Mouse (Mus musculus): ENCODE measurements around the gene Recql5. TPM values are rescaled to one million over a fixed set of nuclear protein-coding genes. Genes with fewer than 3 reads are reported as not detected.

Gene Recql5
- polyA plus RNA-seq, 1 experiment from 2014 or later = 23.9 TPM

GRCm38 (mm10) chr11:115883251-115883650 lies 50.0 kb downstream of the Recql5 start:
- Histone ChIP-seq H3K4me3 (replicated peaks) (no peak overlapping the region), H3K9ac (no peak overlapping the region), H3K9me3 (replicated peaks) (no peaks in the 10 kb centered on the region), H3K27me3 (peaks cover 17% of the 10 kb centered on the region), H3K4me2 (replicated peaks) (0 out of 2 replicates have a peak overlapping the region, but pooled peaks have one; percentile 1), H3K36me3 (no peaks in the 10 kb centered on the region), H3K27ac (replicated peaks) (no peak overlapping the region), H3K4me1 (no peaks in the 10 kb centered on the region)
- 30% methylated on average over 16 of the region's 17 CpGs for WGBS
- no peak for ATAC-seq (ENCODE audit: insufficient number of reproducible peaks, low FRiP score, low TSS enrichment, low read depth)

- no peak overlapping the region for H3K4me2 ChIP-seq (replicated peaks)
- H3K36me3 ChIP-seq = no peaks in the 10 kb centered on the region
- no peaks in the 10 kb centered on the region for H3K4me1 ChIP-seq
- H3K9ac ChIP-seq = no peak overlapping the region
- ATAC-seq (ENCODE audit: insufficient number of reproducible peaks, low FRiP score, low TSS enrichment, low read depth) = no peak
- H3K9me3 ChIP-seq (replicated peaks) = no peaks in the 10 kb centered on the region
- no peak overlapping the region for H3K27ac ChIP-seq (replicated peaks)
- H3K27me3 ChIP-seq = peaks cover 17% of the 10 kb centered on the region
- no peak overlapping the region for H3K4me3 ChIP-seq (replicated peaks)
- 19% methylated on average over 5 of the region's 5 CpGs for WGBS
These were observed 52.3 kb downstream of the Recql5 start for GRCm38 (mm10) chr11:115881002-115881401.

DNA sequence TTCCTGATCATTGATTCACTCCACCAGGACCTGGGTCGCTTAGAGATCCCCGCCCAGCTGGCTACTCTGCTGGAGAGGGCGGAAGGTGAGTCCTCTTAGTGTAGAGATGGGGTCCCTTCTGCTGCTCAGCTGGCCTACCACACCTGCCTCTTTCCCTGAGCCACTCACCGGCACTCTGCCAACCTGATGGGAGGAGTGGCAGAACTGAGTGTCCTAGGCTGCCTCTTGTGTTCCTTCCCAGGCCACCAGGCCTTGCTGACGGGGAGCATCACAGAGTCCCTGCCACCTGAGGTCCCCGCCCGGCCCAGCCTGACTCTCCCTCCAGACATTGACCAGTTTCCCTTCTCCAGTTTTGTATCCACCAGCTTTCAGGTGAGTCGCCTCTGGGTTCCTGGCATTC lies 55.2 kb downstream of the Recql5 start:
- H3K9me3 ChIP-seq (replicated peaks) = no peaks in the 10 kb centered on the region
- ATAC-seq (ENCODE audit: insufficient number of reproducible peaks, low FRiP score, low TSS enrichment, low read depth) = no peak
- H3K9ac ChIP-seq = no peak overlapping the region
- H3K4me1 ChIP-seq = no peaks in the 10 kb centered on the region
- peaks cover 5% of the 10 kb centered on the region for H3K27me3 ChIP-seq
- 81% methylated on average over 8 of the region's 8 CpGs for WGBS
- no peak overlapping the region for H3K27ac ChIP-seq (replicated peaks)
- no peaks in the 10 kb centered on the region for H3K36me3 ChIP-seq
- no peak overlapping the region for H3K4me2 ChIP-seq (replicated peaks)
- no peak overlapping the region for H3K4me3 ChIP-seq (replicated peaks)

GRCm38 (mm10) chr11:115877174-115877755 lies 56.0 kb downstream of the Recql5 start:
- H3K9me3 ChIP-seq (replicated peaks) = no peaks in the 10 kb centered on the region
- H3K4me2 ChIP-seq (replicated peaks) = no peak overlapping the region
- H3K4me3 ChIP-seq (replicated peaks) = no peak overlapping the region
- no peak for ATAC-seq (ENCODE audit: insufficient number of reproducible peaks, low FRiP score, low TSS enrichment, low read depth)
- no peak overlapping the region for H3K9ac ChIP-seq
- H3K27ac ChIP-seq (replicated peaks) = no peak overlapping the region
- H3K36me3 ChIP-seq = no peaks in the 10 kb centered on the region
- no peaks in the 10 kb centered on the region for H3K4me1 ChIP-seq
- WGBS = 61% methylated on average over 6 of the region's 6 CpGs
- H3K27me3 ChIP-seq = no peaks in the 10 kb centered on the region

DNA sequence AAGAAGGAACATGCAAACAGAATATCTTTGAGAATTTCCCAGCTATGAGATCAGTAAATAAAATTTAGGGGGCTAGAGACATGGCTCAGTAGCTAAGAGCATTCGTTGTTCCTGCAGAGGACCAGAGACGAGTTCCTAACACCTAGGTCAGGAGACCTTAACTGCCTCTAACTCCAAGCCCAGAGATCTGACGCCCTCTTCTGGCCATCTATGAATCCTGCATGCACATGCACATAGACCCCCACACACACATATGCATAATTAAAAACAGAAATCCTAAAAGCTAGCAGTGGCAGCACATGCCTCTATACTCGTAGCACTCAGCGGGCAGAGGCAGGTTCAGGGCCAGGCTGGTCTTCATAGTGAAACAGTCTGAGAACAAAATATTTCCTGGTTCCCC lies 56.8 kb downstream of the Recql5 start:
- Histone ChIP-seq H3K9ac (no peak overlapping the region), H3K27me3 (no peaks in the 10 kb centered on the region), H3K4me1 (no peaks in the 10 kb centered on the region), H3K36me3 (no peaks in the 10 kb centered on the region), H3K9me3 (replicated peaks) (no peaks in the 10 kb centered on the region), H3K27ac (replicated peaks) (no peak overlapping the region), H3K4me2 (replicated peaks) (no peak overlapping the region), H3K4me3 (replicated peaks) (no peak overlapping the region)
- 68% methylated on average over 5 of the region's 5 CpGs for WGBS
- no peak for ATAC-seq (ENCODE audit: insufficient number of reproducible peaks, low FRiP score, low TSS enrichment, low read depth)

- no peaks in the 10 kb centered on the region for H3K4me1 ChIP-seq
- no peaks in the 10 kb centered on the region for H3K27me3 ChIP-seq
- no peak overlapping the region for H3K9ac ChIP-seq
- H3K4me3 ChIP-seq (replicated peaks) = no peak overlapping the region
- H3K27ac ChIP-seq (replicated peaks) = no peak overlapping the region
- WGBS = 93% methylated on average over 3 of the region's 3 CpGs
- ATAC-seq (ENCODE audit: insufficient number of reproducible peaks, low FRiP score, low TSS enrichment, low read depth) = no peak
- H3K9me3 ChIP-seq (replicated peaks) = no peaks in the 10 kb centered on the region
- no peaks in the 10 kb centered on the region for H3K36me3 ChIP-seq
- H3K4me2 ChIP-seq (replicated peaks) = no peak overlapping the region
These were observed 57.3 kb downstream of the Recql5 start for GRCm38 (mm10) chr11:115875935-115876334.

- Histone ChIP-seq H3K9ac (no peak overlapping the region), H3K4me1 (no peaks in the 10 kb centered on the region), H3K36me3 (no peaks in the 10 kb centered on the region), H3K27ac (replicated peaks) (no peak overlapping the region), H3K27me3 (no peaks in the 10 kb centered on the region), H3K4me2 (replicated peaks) (no peak overlapping the region), H3K9me3 (replicated peaks) (no peaks in the 10 kb centered on the region), H3K4me3 (replicated peaks) (no peak overlapping the region)
- ATAC-seq (ENCODE audit: insufficient number of reproducible peaks, low FRiP score, low TSS enrichment, low read depth) = no peak
- 62% methylated on average over 4 of the region's 4 CpGs for WGBS
These were observed 60.8 kb downstream of the Recql5 start for GRCm38 (mm10) chr11:115872437-115872836.

DNA sequence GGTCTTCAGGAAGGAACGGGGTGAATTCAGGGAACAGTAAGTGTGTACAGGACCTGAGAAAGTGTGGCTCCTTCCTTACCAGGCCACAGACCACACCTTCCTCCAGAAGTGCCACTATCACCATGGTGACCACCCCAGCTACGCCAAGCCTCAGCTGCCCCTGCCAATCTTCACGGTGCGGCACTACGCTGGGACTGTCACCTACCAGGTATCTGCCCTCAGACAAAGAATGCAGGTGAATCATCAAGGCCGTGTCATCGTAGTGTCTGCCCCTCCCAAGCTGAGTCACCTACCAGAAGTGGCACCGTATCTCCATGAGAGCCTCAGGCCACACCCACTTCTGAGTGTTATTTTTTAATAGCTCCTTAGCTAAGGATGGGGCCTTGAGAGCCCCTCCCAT lies 63.9 kb downstream of the Recql5 start:
- Histone ChIP-seq H3K27me3 (no peaks in the 10 kb centered on the region), H3K4me2 (replicated peaks) (no peak overlapping the region), H3K27ac (replicated peaks) (no peak overlapping the region), H3K4me3 (replicated peaks) (no peak overlapping the region), H3K9me3 (replicated peaks) (no peaks in the 10 kb centered on the region), H3K4me1 (no peaks in the 10 kb centered on the region), H3K36me3 (no peaks in the 10 kb centered on the region), H3K9ac (no peak overlapping the region)
- no peak for ATAC-seq (ENCODE audit: insufficient number of reproducible peaks, low FRiP score, low TSS enrichment, low read depth)
- 66% methylated on average over 8 of the region's 8 CpGs for WGBS

- WGBS = 77% methylated on average over 8 of the region's 8 CpGs
- no peak overlapping the region for H3K27ac ChIP-seq (replicated peaks)
- no peak overlapping the region for H3K4me3 ChIP-seq (replicated peaks)
- peaks cover 12% of the 10 kb centered on the region for H3K4me1 ChIP-seq
- no peak for ATAC-seq (ENCODE audit: insufficient number of reproducible peaks, low FRiP score, low TSS enrichment, low read depth)
- peaks cover 36% of the 10 kb centered on the region for H3K27me3 ChIP-seq
- H3K36me3 ChIP-seq = no peaks in the 10 kb centered on the region
- no peak overlapping the region for H3K4me2 ChIP-seq (replicated peaks)
- H3K9me3 ChIP-seq (replicated peaks) = no peaks in the 10 kb centered on the region
- H3K9ac ChIP-seq = no peak overlapping the region
These were observed 69.4 kb downstream of the Recql5 start for GRCm38 (mm10) chr11:115863895-115864294.

- peaks cover 15% of the 10 kb centered on the region for H3K4me1 ChIP-seq
- 0 out of 2 replicates have a peak overlapping the region, but pooled peaks have one; percentile 4 for H3K9ac ChIP-seq
- H3K4me3 ChIP-seq (replicated peaks) = peak overlapping the region; percentile 42
- H3K4me2 ChIP-seq (replicated peaks) = peak overlapping the region; percentile 78
- peaks cover 61% of the 10 kb centered on the region for H3K27me3 ChIP-seq
- ATAC-seq (ENCODE audit: insufficient number of reproducible peaks, low FRiP score, low TSS enrichment, low read depth) = peak; percentile 71
- H3K27ac ChIP-seq (replicated peaks) = no peak overlapping the region
- WGBS = 1% methylated on average over 75 of the region's 75 CpGs
- H3K9me3 ChIP-seq (replicated peaks) = no peaks in the 10 kb centered on the region
- no peaks in the 10 kb centered on the region for H3K36me3 ChIP-seq
These were observed 73.9 kb downstream of the Recql5 start for GRCm38 (mm10) chr11:115859143-115859945.

- H3K36me3 ChIP-seq = 0 out of 2 replicates have a peak, but pooled peaks cover 3% of the 10 kb centered on the region
- peaks cover 15% of the 10 kb centered on the region for H3K4me1 ChIP-seq
- peak within 1 kb of the TSS; percentile 42 for H3K4me3 ChIP-seq (replicated peaks)
- peak within 1 kb of the TSS; percentile 78 for H3K4me2 ChIP-seq (replicated peaks)
- peaks cover 61% of the 10 kb centered on the region for H3K27me3 ChIP-seq
- H3K9me3 ChIP-seq (replicated peaks) = no peaks in the 10 kb centered on the region
- H3K27ac ChIP-seq (replicated peaks) = no peak within 1 kb of the TSS
- H3K9ac ChIP-seq = no peak within 1 kb of the TSS
- ATAC-seq (ENCODE audit: insufficient number of reproducible peaks, low FRiP score, low TSS enrichment, low read depth) = no peak
- 9% methylated on average over 27 of the region's 27 CpGs for WGBS
These were observed 74.9 kb downstream of the Recql5 start, which contains the start of gene Myo15b for GRCm38 (mm10) chr11:115858354-115858753. Gene Myo15b, plus strand, starts transcription at chr11:115858406.

All from embryonic facial prominence, embryonic 15.5 days (tissue).